Mouse (Mus musculus) lung, postnatal 4 days (tissue): ENCODE results near the gene Pias4.

ENCODE experiments used
- DNase-seq, 2 experiments: peaks; one replicate each; pipeline ENCODE4 v3.0.0; 2021

Pias4 gene

GRCm38 (mm10) chr10:81167200-81168086 lies at the start of gene Pias4:
Gene Pias4 (minus strand): TSS chr10:81167923.
- peak; percentile 100 for DNase-seq

GRCm38 (mm10) chr10:81217267-81217666 lies 49.5 kb upstream of the Pias4 start:
- peak in 1 of 2 experiments; percentile 43 for DNase-seq

- DNase-seq = no peak
Observed at GRCm38 (mm10) chr10:81216810-81217209, 49.1 kb upstream of the Pias4 start.

GRCm38 (mm10) chr10:81216260-81216659 lies 48.5 kb upstream of the Pias4 start:
- no peak for DNase-seq

- no peak for DNase-seq
Observed at GRCm38 (mm10) chr10:81210154-81210553, 42.4 kb upstream of the Pias4 start.

GRCm38 (mm10) chr10:81204137-81204536 lies 36.4 kb upstream of the Pias4 start:
- DNase-seq = peak in 1 of 2 experiments; percentile 13

GRCm38 (mm10) chr10:81202978-81203720 lies 35.4 kb upstream of the Pias4 start:
- peak in 1 of 2 experiments; percentile 18 for DNase-seq

- DNase-seq = no peak
Observed at GRCm38 (mm10) chr10:81201807-81202758, 34.4 kb upstream of the Pias4 start, which contains the start of gene Nmrk2. Gene Nmrk2 (minus strand): TSS chr10:81202051.

- DNase-seq = no peak
Observed at GRCm38 (mm10) chr10:81200605-81201287, 33.0 kb upstream of the Pias4 start.

GRCm38 (mm10) chr10:81200141-81200540 lies 32.4 kb upstream of the Pias4 start:
- DNase-seq = peak in 1 of 2 experiments; percentile 17

GRCm38 (mm10) chr10:81198990-81199389 lies 31.3 kb upstream of the Pias4 start:
- no peak for DNase-seq

- peak in 1 of 2 experiments; percentile 78 for DNase-seq
Observed at GRCm38 (mm10) chr10:81198230-81198629, 30.5 kb upstream of the Pias4 start.

GRCm38 (mm10) chr10:81197305-81197704 lies 29.6 kb upstream of the Pias4 start:
- no peak for DNase-seq

- DNase-seq = no peak
Observed at GRCm38 (mm10) chr10:81196470-81197065, 28.8 kb upstream of the Pias4 start.

GRCm38 (mm10) chr10:81195300-81195699 lies 27.6 kb upstream of the Pias4 start:
- no peak for DNase-seq

GRCm38 (mm10) chr10:81193991-81194774 lies 26.5 kb upstream of the Pias4 start:
- peak; percentile 64 to 77 for DNase-seq

- peak; percentile 32 to 33 for DNase-seq
Observed at GRCm38 (mm10) chr10:81192968-81193501, 25.3 kb upstream of the Pias4 start.

GRCm38 (mm10) chr10:81192270-81192967 lies 24.7 kb upstream of the Pias4 start:
- peak; percentile 87 to 93 for DNase-seq

GRCm38 (mm10) chr10:81191342-81191982 lies 23.7 kb upstream of the Pias4 start:
- DNase-seq = peak; percentile 55 to 72
